Mouse (Mus musculus): ENCODE measurements around the gene Patl2.
A peak's percentile ranks its signal among the peaks of the same experiment; 100 is the strongest.
"Not testable (repeated sequence)": the region's sequence is repeated elsewhere in the genome, so short reads cannot be mapped to it uniquely, and the experiment has no call there.

Gene Patl2

DNA sequence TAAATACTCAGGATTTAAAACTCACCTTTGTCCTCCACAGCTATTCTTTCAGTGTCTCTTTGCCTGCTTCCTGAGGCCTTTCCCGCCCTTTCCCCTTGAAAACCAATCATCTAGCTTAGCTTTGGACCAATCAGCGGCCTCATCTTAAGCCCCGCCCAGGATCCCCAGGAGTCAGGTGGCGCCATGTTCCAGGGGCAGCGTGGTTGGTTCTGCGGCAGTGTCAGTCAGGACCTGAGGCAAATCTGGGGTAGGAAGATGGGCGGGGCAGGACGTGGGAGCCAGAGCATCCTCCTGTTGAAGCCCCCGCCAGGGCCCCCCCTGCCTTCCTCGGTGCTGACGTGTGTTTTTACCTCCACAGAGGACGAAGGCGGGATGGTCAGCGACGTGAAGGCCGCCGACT, at the start of gene Patl2, which contains the start of gene Terb2:
Gene Patl2, minus strand, starts transcription at position 84 of the 400 bp plus-strand sequence.
Gene Terb2, plus strand, starts transcription at position 167 of the 400 bp plus-strand sequence.
- no peak for DNase-seq (ENCODE audit: low spot score in 2 of 2)

- no peak for DNase-seq (ENCODE audit: low spot score in 2 of 2)
Measured at GRCm38 (mm10) chr2:122235425-122235824, 49.4 kb upstream of the Patl2 start.

DNA sequence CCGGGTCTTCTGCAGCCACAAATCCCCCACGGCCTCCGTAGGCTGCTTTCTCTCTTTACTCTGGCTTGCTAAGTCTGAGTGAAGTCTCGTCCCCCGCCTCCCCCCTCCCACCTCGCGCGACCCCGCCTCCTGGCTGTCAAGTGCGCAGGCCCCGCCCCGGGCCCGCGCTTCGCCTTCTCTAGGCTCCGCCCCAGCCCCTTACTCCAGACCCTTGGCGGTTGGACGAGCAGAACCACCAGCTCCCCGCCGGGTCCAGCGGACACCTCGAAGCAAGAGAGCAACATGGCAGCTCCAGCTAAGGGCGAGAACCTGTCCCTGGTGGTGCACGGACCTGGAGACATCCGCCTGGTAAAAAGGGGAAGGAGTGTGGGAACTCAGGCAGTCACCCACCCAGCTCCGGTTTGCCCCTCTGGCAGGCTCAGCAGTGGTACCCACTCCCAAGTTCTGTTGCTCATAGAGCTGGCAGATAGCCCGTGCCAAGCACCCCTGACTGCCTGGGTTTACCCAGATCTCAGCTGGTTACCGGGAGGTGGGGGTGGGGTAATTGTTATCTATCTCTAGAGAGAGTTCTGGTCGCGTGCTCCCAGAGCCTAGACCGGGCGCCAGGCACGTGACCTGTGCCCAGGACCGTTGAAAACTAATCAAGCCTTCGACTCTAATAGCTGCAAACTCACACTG, 48.8 kb upstream of the Patl2 start, which contains the start of gene Sord:
Gene Sord, plus strand, starts transcription at position 139 of the 678 bp plus-strand sequence.
- DNase-seq (ENCODE audit: low spot score in 2 of 2), result peak; percentile 73 to 74

DNA sequence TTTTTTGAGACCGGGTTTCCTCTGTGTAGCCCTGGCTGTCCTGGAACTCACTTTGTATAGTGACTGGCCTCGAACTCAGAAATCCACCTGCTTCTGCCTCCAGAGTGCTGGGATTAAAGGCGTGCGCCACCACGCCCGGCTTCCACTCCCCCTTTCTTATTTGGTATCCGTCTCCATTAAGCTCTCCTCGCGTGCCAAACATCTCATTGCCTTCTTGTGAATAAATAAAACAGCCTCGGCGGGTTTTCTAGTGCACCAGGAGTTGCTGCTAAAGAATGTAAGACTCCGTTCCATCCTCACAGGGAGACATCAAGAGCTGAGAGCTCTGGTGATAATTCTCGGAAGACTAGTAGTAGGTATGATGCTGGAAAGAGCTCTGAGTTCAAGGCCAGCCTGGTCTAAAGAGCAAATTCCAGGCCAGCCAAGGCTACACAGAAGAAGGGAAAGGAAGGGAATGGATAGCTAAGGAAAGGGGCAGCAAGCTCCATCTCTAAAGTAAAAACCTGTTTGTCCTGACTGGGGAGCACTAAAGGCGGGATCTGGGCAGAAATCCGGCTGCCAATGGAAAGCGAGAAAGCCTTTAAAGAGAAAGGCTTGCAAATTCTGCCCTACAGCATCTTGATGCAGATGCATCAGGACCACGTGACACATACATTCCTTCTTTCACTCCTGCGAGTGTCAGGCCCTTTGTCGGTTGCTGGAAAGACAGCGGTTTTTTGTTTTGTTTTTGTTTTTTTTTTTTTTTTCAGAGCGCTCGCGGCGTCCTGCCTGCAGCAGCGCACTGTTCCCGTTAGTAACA, 48.0 kb upstream of the Patl2 start:
- peak in 1 of 2 experiments; percentile 26 for DNase-seq (ENCODE audit: low spot score in 2 of 2)

GRCm38 (mm10) chr2:122233341-122233740, 47.4 kb upstream of the Patl2 start:
- DNase-seq (ENCODE audit: low spot score in 2 of 2), result no peak

DNA sequence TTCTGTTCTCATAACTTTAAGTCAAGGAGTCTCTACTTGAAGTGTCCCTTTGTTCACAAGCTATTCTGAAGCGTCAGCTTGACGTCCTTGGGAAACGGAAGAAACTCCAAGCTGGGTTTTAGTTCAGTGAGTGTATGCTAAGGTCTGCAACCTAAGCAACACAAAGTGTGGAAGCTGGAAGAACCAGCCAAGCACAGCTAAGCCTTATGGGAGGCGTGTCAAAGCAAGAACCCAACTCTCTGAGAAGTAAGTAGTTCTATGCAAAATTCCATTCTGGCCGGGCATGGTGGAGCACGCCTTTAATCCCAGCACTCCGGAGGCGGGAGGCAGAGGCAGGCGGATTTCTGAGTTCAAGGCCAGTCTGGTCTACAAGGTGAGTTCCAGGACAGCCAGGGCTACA, 45.6 kb upstream of the Patl2 start:
- DNase-seq (ENCODE audit: low spot score in 2 of 2), result no peak

- no peak for DNase-seq (ENCODE audit: low spot score in 2 of 2)
Measured at GRCm38 (mm10) chr2:122230395-122230794, 44.4 kb upstream of the Patl2 start.

DNA sequence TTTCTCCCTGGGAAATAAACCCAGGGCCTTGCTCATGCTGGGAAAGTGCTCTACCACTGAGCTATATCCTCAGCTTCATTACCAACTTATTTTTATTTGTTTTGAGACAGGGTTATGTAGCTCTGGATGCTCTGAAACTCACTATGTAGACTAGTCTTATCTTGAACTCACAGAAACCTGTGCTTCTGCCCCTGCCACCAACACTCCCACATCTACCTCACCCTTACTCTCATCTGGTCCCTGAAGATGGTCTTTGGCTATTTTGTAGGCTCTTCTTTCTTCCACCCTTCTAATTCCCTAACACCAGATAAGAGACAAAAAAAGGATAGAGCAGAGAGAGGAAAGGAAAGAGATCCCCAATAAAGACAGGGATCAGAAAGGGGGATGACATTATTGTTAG, 37.7 kb upstream of the Patl2 start:
- no peak for DNase-seq (ENCODE audit: low spot score in 2 of 2)

DNA sequence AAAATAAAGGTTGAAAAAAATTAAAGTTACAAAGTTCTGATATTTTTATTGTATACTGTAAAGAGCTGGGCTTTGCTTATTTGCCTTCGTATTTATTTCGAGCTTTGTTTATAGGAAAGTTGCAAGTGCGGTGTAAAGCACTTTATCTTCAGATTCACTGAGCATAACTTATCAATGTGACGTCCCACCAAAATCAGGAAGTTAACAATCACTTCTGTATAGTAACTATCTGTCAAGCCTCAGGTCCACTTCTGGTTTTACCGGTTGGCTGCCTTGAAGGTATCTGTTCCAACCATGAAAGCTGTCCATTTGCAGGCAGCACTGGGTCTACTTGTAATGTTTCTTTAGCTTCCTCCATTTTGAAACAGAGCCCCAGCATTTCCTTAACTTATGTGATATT, 36.3 kb upstream of the Patl2 start:
- peak in 1 of 2 experiments; percentile 16 for DNase-seq (ENCODE audit: low spot score in 2 of 2)

- DNase-seq (ENCODE audit: low spot score in 2 of 2), result peak in 1 of 2 experiments; percentile 43
Measured at GRCm38 (mm10) chr2:122221798-122222197, 35.8 kb upstream of the Patl2 start.

GRCm38 (mm10) chr2:122221378-122221777, 35.4 kb upstream of the Patl2 start:
- DNase-seq (ENCODE audit: low spot score in 2 of 2), result no peak

DNA sequence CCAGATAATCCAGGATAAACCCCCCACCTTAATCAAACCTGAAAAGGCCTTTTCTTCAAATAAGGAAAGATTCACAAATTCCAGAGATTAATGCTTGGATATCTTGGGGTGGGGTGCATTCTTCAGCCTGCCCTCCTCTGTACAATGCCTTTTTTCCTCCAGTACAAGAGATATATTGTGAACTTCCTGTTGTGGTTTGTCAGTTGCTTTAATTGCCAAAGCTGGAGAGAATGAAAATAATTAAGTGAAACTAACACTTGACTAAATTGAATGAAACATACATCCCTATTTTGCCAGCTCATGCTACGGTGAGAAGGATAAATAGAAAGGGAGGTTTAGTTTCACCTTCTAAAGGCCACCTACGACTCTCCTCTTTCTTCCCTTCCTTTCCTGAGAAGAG, 32.2 kb upstream of the Patl2 start:
- no peak for DNase-seq (ENCODE audit: low spot score in 2 of 2)

DNA sequence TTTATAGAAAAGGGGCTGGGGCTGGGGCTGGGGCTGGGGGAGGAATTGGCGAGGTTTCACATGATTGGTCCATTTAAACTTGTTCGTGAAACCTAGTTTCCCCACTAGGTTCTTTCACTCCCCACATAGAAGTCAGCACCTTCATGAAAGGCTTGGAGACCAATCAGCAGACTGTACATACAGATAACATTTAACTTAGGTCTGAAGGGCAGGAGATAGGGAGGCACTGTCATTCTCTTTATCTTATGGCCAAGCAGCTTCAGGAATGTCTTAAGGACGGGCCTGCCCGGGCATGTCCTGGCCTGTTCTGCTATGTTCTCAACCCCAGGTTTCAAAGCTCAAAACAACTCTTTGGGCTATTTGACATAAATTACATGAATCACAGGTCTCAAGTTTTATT, 31.1 kb upstream of the Patl2 start:
- DNase-seq (ENCODE audit: low spot score in 2 of 2), result not testable (repeated sequence)

DNA sequence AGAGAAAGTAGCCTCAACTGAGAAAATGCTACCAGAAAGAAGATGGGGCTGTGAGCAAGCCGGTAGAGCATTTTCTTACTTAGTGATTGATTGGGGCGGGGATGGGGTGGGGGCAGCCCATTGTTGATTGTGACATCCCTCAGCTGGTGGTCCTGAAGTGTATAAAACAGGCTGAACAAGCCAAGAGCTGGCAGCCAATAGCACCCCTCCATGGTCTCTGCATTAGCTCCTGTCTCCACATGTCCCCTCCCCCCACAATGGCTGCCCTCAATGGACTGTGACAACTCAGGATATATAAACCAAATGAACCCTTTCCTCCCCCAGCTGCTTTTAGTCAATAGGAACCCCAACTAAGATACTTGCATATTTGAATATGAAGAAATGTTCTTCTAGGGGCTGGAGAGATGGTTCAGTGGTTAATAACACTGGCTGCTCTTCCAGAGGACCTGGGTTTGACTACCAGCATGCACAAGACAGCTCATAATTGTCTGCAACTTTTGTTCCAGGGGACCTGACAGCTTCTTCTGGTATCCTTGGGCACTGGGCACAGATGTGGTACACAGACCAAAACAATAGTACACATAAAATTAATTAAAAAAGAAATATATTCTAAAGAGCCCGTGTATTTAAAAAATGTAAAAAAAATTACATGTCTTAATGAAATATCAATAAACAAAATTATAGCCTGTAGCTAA, 24.7 kb upstream of the Patl2 start:
- no peak for DNase-seq (ENCODE audit: low spot score in 2 of 2)

GRCm38 (mm10) chr2:122206440-122207107, 20.6 kb upstream of the Patl2 start:
- DNase-seq (ENCODE audit: low spot score in 2 of 2), result no peak

DNA sequence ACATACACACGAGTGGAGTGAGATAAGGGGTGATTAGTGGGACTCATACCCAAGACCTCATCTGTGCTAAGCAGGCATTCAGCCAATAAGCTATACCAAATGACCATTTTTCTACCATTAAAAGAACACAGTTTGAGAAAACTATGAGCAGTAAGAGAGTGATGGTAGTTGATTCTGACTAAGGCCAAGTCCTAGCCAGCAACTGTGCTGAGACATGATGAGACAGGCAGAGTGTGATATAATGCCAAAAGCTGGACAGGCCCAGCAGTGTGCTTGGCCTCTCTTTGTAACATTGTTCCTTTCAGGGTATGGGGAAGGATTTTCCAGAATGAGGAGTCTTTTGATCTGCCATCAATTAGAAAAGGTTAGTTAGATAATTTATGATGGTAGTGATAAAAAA, 15.5 kb upstream of the Patl2 start:
- DNase-seq (ENCODE audit: low spot score in 2 of 2), result no peak

DNA sequence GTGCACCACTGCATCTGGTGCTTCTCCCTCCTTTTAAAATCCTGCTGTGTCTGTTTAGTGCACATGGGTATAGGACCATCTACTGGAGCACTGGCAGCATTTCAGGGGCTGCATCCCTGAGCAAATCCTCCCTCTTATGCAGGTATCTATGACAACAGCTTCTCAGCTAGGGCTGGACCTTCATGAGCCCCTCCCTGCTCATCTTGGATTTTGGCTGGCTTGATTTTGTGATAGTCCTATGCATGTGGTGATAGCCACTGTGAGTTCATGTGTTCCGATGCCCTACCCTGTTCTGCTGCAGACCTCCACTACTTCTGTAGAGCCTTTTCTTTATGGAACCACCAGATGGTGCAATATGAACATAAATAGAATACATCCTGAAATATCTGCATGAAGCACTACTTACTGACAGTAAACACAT, 8.5 kb upstream of the Patl2 start:
- no peak for DNase-seq (ENCODE audit: low spot score in 2 of 2)

GRCm38 (mm10) chr2:122191849-122192248, 5.9 kb upstream of the Patl2 start:
- no peak for DNase-seq (ENCODE audit: low spot score in 2 of 2)

DNA sequence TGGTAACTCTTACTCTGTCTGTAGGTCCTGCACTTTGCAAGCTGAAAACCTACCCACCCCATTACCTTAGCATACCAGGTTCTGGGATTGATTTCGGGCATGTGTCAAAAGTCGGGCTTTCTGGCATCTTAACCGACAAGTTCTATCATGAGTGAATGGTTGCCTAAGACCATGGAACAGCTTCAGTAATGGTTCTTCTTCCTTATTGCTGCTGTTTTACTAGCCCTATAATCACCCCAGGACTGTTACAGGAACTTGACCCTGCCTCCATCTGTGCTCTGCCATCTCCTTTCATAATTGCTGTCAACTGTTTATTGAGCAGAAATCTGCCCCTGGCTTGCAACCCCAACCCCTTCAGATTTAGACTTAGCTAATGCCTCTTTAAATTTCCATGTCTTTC, 762 bp upstream of the Patl2 start:
- DNase-seq (ENCODE audit: low spot score in 2 of 2), result no peak

DNA sequence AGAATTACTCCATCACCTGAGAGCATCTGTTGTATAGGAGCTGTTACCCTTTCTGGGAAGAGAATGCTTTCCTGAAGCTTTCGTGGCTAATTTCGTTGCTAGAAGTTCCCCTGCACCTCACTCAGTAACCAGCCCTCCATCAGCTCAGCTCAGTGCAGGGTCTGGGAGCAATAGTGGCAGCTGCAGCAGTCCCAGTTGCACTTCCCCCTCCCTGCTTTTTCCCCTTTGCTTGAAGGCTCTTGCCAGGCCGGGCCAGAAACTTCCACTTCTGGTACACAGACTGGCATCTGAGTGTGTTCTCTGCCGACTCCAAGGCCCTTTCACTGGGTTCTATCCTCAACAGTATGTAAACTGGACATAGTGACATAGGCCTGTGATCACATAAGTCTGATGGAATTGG, 903 bp downstream of the Patl2 start:
- no peak for DNase-seq (ENCODE audit: low spot score in 2 of 2)

DNA sequence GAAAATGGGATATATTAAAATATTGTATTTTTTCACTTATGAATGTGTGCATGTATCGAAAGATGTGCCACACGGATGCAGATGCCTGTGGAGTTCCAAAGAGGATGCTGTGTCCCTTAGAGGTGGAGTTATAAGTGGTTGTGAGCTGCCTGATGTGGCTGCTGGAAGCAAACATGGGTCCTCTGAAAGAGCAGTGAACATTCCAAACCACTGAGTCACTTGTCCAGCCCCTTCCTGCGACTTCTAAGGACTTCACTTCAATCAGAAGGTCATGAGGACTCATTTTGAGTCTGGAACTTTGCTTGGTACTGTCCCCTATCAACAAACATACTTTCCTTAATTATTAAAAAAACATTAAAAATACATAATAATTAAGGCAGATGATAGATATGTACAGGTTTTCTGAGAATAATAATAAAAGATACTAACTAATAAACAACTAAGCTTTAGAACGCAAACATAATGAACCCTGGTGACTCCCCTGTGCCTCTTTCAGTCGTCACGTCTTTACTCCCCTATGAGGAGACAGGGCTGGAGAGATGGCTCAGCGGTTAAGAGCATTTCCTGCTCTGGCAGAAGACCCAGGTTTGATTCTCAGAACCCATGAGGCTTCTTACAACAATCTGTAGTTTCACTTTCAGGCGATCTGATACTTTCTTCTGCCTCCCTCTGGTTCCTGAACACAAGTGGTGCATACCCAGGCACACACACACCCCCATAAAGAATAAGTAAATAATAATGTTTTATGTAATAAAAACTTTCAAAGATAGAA, 5.8 kb downstream of the Patl2 start:
- DNase-seq (ENCODE audit: low spot score in 2 of 2), result no peak
